Mouse (Mus musculus): ENCODE data around the gene Vinac1. TPM values are rescaled to one million over a fixed set of nuclear protein-coding genes. Genes with fewer than 3 reads are reported as not detected.

The Vinac1 gene
- total and polyA plus RNA-seq, 2 experiments: 0.04 to 0.09 TPM

DNA sequence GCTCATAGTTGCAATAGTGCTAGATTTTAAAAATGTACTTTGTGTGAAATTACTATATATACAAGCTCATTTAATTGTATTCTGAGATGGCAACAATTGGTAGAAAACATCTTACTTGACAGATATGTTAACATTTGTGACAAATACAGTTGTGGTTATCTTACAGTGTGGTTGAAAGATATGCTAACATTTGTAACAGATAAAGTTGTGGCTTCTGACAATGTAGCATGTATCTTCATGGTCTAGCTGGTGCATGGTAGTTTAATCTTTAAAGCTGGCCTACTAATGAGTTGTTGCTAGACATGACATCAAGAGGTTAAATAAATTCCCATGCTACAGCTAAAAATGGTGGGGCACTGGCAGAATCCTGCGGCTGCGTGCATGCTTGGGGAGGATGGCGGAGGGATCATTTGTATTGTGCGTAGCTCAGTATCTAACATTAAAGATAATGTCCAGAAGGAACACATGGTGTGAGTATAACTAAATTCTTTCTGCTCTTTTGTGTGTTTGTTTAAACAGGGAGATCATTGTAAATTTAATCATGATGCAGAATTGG, 41.7 kb downstream of the Vinac1 start:
- H3K27ac ChIP-seq (replicated peaks; ENCODE audit: insufficient read depth, low read depth, low read length): no peak overlapping the region
- WGBS: 82% methylated on average over 4 of the region's 4 CpGs
- no peak for DNase-seq (ENCODE audit: extremely low read depth, low read depth, low spot score)

DNA sequence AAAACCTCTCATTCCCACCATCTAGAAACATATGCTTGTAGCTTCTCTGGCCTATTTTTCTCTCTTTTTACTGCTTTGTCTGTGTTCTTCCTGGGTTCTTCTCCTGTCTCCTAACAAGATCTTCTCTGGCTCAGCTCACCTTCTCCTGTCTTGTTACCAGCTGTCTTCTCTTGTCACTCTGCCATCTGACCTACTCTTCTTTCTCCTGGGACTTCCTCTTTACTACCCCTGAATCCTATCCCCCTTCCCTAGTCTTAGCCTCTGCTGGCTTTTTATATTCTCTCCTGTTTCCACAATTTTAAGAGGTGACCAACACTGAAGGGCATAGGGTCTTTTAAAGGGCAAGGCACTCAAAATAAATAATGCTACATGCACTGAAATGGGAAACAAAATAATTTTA, 43.1 kb downstream of the Vinac1 start:
- H3K4me1 ChIP-seq (ENCODE audit: control insufficient read depth, insufficient read depth, low read length): no peaks in the 10 kb centered on the region
- no peak overlapping the region for H3K4me3 ChIP-seq (ENCODE audit: insufficient read depth, low read depth, low read length)
- H3K27me3 ChIP-seq (ENCODE audit: control insufficient read depth, insufficient read depth, low read length): no peaks in the 10 kb centered on the region
- H3K9ac ChIP-seq (ENCODE audit: low read depth, low read length): no peak overlapping the region
- no peak overlapping the region for H3K27ac ChIP-seq (replicated peaks; ENCODE audit: insufficient read depth, low read depth, low read length)
- TF ChIP-seq POLR2A (IDR thresholded peaks at IDR 0.05; ENCODE audit: extremely low read depth, insufficient read depth, low read length): no peak
- TF ChIP-seq CTCF (IDR thresholded peaks at IDR 0.05; ENCODE audit: low read depth, low read length): no peak
- H3K36me3 ChIP-seq (ENCODE audit: control insufficient read depth, insufficient read depth, low read length): no peaks in the 10 kb centered on the region
- DNase-seq (ENCODE audit: extremely low read depth, low read depth, low spot score): no peak
- H3K79me2 ChIP-seq (ENCODE audit: control insufficient read depth, insufficient read depth, low read length): no peaks in the 10 kb centered on the region

More for the DNA sequence above, 41.7 kb downstream of the Vinac1 start:
- no peak overlapping the region for H3K4me3 ChIP-seq (ENCODE audit: insufficient read depth, low read depth, low read length)
- no peaks in the 10 kb centered on the region for H3K27me3 ChIP-seq (ENCODE audit: control insufficient read depth, insufficient read depth, low read length)
- no peaks in the 10 kb centered on the region for H3K36me3 ChIP-seq (ENCODE audit: control insufficient read depth, insufficient read depth, low read length)
- H3K9ac ChIP-seq (ENCODE audit: low read depth, low read length): no peak overlapping the region
- TF ChIP-seq CTCF (IDR thresholded peaks at IDR 0.05; ENCODE audit: low read depth, low read length) (no peak), POLR2A (IDR thresholded peaks at IDR 0.05; ENCODE audit: extremely low read depth, insufficient read depth, low read length) (no peak)
- no peaks in the 10 kb centered on the region for H3K79me2 ChIP-seq (ENCODE audit: control insufficient read depth, insufficient read depth, low read length)
- H3K4me1 ChIP-seq (ENCODE audit: control insufficient read depth, insufficient read depth, low read length): no peaks in the 10 kb centered on the region

DNA sequence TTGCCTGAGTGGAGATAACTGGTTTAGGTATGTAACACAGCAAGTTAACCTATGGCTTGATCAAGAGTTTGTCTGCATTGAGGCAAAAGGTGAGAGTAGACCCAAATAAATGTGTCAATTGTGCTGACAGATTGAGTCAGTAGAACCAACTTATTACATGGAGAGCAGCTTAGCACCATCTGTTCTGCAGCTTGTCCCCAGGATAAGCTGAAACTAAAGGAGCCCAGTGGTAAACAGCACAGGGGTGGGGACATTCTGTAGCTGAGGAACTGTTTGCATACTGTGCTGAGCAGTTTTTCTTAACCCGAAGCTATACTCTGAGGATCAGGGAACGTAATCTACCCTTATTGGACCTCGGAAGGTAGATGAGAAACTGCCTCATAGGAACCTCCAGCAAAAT, 63.2 kb downstream of the Vinac1 start:
- no peak for TF ChIP-seq CTCF (IDR thresholded peaks at IDR 0.05; ENCODE audit: low read depth, low read length)
- no peak for TF ChIP-seq POLR2A (IDR thresholded peaks at IDR 0.05; ENCODE audit: extremely low read depth, insufficient read depth, low read length)
- H3K4me3 ChIP-seq (ENCODE audit: insufficient read depth, low read depth, low read length): no peak overlapping the region
- no peaks in the 10 kb centered on the region for H3K27me3 ChIP-seq (ENCODE audit: control insufficient read depth, insufficient read depth, low read length)
- no peaks in the 10 kb centered on the region; the same call in 1 of the 2 replicates for H3K79me2 ChIP-seq (ENCODE audit: control insufficient read depth, insufficient read depth, low read length)
- 88% methylated on average over 3 of the region's 3 CpGs for whole genome bisulfite sequencing
- H3K27ac ChIP-seq (replicated peaks; ENCODE audit: insufficient read depth, low read depth, low read length): no peak overlapping the region
- no peak for DNase-seq (ENCODE audit: extremely low read depth, low read depth, low spot score)
- no peaks in the 10 kb centered on the region for H3K4me1 ChIP-seq (ENCODE audit: control insufficient read depth, insufficient read depth, low read length)
- H3K9ac ChIP-seq (ENCODE audit: low read depth, low read length): no peak overlapping the region
- no peaks in the 10 kb centered on the region for H3K36me3 ChIP-seq (ENCODE audit: control insufficient read depth, insufficient read depth, low read length)

DNA sequence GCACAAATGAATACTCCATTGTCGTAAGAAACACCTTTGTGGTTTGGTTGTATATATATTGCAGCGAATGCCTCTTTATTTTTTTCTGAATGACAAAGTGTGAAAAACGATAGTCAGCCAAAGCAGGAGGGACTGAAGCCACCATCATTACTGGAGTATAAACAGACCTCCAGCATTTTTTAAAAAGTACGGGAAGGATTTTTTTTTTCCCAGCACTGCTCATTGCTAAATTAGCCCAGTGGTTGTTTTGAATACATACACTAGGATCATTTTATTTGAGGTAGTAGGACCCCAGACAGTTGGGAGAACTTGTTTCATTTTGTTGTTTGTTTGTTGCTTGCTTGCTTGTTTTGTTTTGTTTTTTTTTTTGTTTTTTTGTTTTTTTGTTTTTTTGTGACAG, 72.4 kb downstream of the Vinac1 start:
- WGBS: 95% methylated on average over 4 of the region's 4 CpGs
- Histone ChIP-seq H3K27ac (replicated peaks; ENCODE audit: insufficient read depth, low read depth, low read length) (no peak overlapping the region), H3K9ac (ENCODE audit: low read depth, low read length) (no peak overlapping the region), H3K36me3 (ENCODE audit: control insufficient read depth, insufficient read depth, low read length) (no peaks in the 10 kb centered on the region), H3K79me2 (ENCODE audit: control insufficient read depth, insufficient read depth, low read length) (no peaks in the 10 kb centered on the region), H3K27me3 (ENCODE audit: control insufficient read depth, insufficient read depth, low read length) (no peaks in the 10 kb centered on the region), H3K4me3 (ENCODE audit: insufficient read depth, low read depth, low read length) (no peak overlapping the region), H3K4me1 (ENCODE audit: control insufficient read depth, insufficient read depth, low read length) (peaks cover 10% of the 10 kb centered on the region)
- no peak for DNase-seq (ENCODE audit: extremely low read depth, low read depth, low spot score)
- TF ChIP-seq CTCF (IDR thresholded peaks at IDR 0.05; ENCODE audit: low read depth, low read length) (no peak), POLR2A (IDR thresholded peaks at IDR 0.05; ENCODE audit: extremely low read depth, insufficient read depth, low read length) (no peak)

Other genes with a start within 250 kb of the Vinac1 start
- gene Tmem87b, start 230.1 kb downstream of the Vinac1 start, total RNA-seq (2014; rRNA removed): 20.0 and 23.4 TPM in 2 replicates
- 5.8 and 6.9 TPM in 2 replicates for gene Tmem87b, start 230.1 kb downstream of the Vinac1 start, polyA plus RNA-seq (2012; rRNA removed)
- 0.28 and 0.34 TPM in 2 replicates for gene Fbln7, start 185.2 kb downstream of the Vinac1 start, total RNA-seq (2014; rRNA removed)
- gene Fbln7, start 185.2 kb downstream of the Vinac1 start, polyA plus RNA-seq (2012; rRNA removed): 0.22 and 0.25 TPM in 2 replicates
- gene Zc3h8, start 104.1 kb downstream of the Vinac1 start, total RNA-seq (2014; rRNA removed): 1.4 and 3.0 TPM in 2 replicates
- gene Zc3h8, start 104.1 kb downstream of the Vinac1 start, polyA plus RNA-seq (2012; rRNA removed): 0.52 and 0.72 TPM in 2 replicates
- gene Zc3h6, start 80.8 kb downstream of the Vinac1 start, total RNA-seq (2014; rRNA removed): 2.1 and 2.5 TPM in 2 replicates
- gene Zc3h6, start 80.8 kb downstream of the Vinac1 start, polyA plus RNA-seq (2012; rRNA removed): 0.20 TPM in 2 replicates
- 4.8 and 8.1 TPM in 2 replicates for gene Gm10762, start 80.4 kb downstream of the Vinac1 start, total RNA-seq (2014; rRNA removed)
- 5.8 and 6.3 TPM in 2 replicates for gene Gm10762, start 80.4 kb downstream of the Vinac1 start, polyA plus RNA-seq (2012; rRNA removed)
- gene Ttl, start 17.8 kb upstream of the Vinac1 start, total RNA-seq (2014; rRNA removed): 3.3 and 3.8 TPM in 2 replicates
- gene Ttl, start 17.8 kb upstream of the Vinac1 start, polyA plus RNA-seq (2012; rRNA removed): 1.9 and 2.4 TPM in 2 replicates
- gene Polr1b, start 52.8 kb upstream of the Vinac1 start, total RNA-seq (2014; rRNA removed): 7.7 and 10.7 TPM in 2 replicates
- 8.6 and 15.7 TPM in 2 replicates for gene Polr1b, start 52.8 kb upstream of the Vinac1 start, polyA plus RNA-seq (2012; rRNA removed)
- 9.9 and 10.1 TPM in 2 replicates for gene Chchd5, start 81.5 kb upstream of the Vinac1 start, total RNA-seq (2014; rRNA removed)
- gene Chchd5, start 81.5 kb upstream of the Vinac1 start, polyA plus RNA-seq (2012; rRNA removed): 41.2 and 60.2 TPM in 2 replicates
- gene Slc20a1, start 150.6 kb upstream of the Vinac1 start, total RNA-seq (2014; rRNA removed): 24.9 and 36.0 TPM in 2 replicates
- gene Slc20a1, start 150.6 kb upstream of the Vinac1 start, polyA plus RNA-seq (2012; rRNA removed): 7.8 and 9.4 TPM in 2 replicates
- 0.09 and 0.60 TPM in 2 replicates for gene Ckap2l, start 249.0 kb upstream of the Vinac1 start, total RNA-seq (2014; rRNA removed)
- 0.04 TPM in 1 of 2 replicates, not detected in the other for gene Ckap2l, start 249.0 kb upstream of the Vinac1 start, polyA plus RNA-seq (2012; rRNA removed)